Mouse (Mus musculus) embryonic facial prominence, embryonic 10.5 days (tissue): ENCODE data around the gene Aplnr. TPM values are rescaled to one million over a fixed set of nuclear protein-coding genes. Genes with fewer than 3 reads are reported as not detected.

Experiments used
- DNase-seq: peaks from one replicate; pipeline ENCODE4 v3.0.0-alpha.2; 2017; ENCODE audit warnings: low spot score
- H3K27ac ChIP-seq: fragments of 300-500 bp; sonication (generic); replicated peaks from 2 replicates; pipeline ENCODE4 v1.5.1; 2016; ENCODE audit warnings: mild to moderate bottlenecking
- H3K27me3 ChIP-seq: fragments of 300-500 bp; sonication (generic); replicated peaks from 2 replicates; pipeline ENCODE4 v1.6.1; 2016; ENCODE audit warnings: low read depth, mild to moderate bottlenecking; ENCODE audit not compliant: poor library complexity, severe bottlenecking
- H3K36me3 ChIP-seq: fragments of 300-500 bp; sonication (generic); replicated peaks from 2 replicates; pipeline ENCODE4 v1.6.1; 2016; ENCODE audit warnings: mild to moderate bottlenecking, moderate library complexity
- H3K4me1 ChIP-seq: fragments of 300-500 bp; sonication (generic); 2 replicates; pipeline ENCODE4 v1.6.1; 2016
- H3K4me3 ChIP-seq: fragments of 300-500 bp; sonication (generic); 2 replicates; pipeline ENCODE4 v1.5.1; 2016; ENCODE audit warnings: mild to moderate bottlenecking, moderate library complexity
- H3K9me3 ChIP-seq: fragments of 300-500 bp; sonication (generic); 2 replicates; pipeline ENCODE4 v1.6.1; 2016; ENCODE audit warnings: mild to moderate bottlenecking
- WGBS: fragments of 180-500 bp; shearing (Covaris S2); methylation state at CpG from one replicate; pipeline ENCODE4 v1.1.7; 2016; 5-methylcytosine and 5-hydroxymethylcytosine counted together
- polyA plus RNA-seq: library from polyadenylated mRNA; unstranded; fragments of >200 nt; fragmentation: Nextera tagmentation; extraction: Ambion mirVana; gene quantifications from 2 replicates; pipeline ENCODE4 v1.2.1, GENCODE M21; 2016

Aplnr gene
- polyA plus RNA-seq, 1 experiment from 2014 or later: 40.2 TPM

DNA sequence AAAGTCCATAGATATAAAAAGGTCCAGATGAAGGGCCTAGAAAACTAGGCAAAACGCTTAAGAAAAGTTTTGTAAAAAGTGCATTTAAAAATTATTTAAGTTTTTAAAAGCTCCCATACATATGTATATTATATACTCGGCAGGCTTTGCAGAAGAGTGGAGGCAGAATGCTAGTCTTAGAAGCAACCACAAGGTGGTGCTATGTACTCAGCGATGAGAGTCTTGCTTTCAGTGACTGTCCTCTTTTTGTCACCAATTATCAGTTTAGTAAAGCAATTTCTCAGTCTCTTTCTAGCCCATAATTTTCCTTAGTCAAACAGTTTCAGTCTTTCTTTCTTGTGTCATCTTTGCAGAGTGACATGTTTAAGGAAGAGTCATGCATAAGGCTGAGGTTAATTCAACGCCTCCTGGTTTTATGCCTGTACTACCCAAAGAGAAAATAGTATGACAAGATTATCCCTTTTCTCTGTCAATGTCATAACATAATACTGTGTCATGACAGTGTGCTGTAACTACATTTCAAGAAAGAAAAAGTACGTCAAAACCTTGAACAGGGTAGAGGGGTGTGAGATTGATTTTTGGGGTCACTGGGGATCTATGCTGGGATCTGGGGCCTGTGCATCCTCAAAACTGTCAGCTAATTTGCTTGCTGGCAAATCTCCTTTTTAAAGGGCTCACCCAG is 12.7 kb upstream of the Aplnr start:
- Histone ChIP-seq H3K27ac (no peak overlapping the region), H3K9me3 (no peaks in the 10 kb centered on the region), H3K4me1 (no peaks in the 10 kb centered on the region), H3K4me3 (no peak overlapping the region), H3K27me3 (no peaks in the 10 kb centered on the region), H3K36me3 (no peaks in the 10 kb centered on the region)
- WGBS: 32% methylated on average over 5 of the region's 5 CpGs
- DNase-seq: peak; percentile 30

DNA sequence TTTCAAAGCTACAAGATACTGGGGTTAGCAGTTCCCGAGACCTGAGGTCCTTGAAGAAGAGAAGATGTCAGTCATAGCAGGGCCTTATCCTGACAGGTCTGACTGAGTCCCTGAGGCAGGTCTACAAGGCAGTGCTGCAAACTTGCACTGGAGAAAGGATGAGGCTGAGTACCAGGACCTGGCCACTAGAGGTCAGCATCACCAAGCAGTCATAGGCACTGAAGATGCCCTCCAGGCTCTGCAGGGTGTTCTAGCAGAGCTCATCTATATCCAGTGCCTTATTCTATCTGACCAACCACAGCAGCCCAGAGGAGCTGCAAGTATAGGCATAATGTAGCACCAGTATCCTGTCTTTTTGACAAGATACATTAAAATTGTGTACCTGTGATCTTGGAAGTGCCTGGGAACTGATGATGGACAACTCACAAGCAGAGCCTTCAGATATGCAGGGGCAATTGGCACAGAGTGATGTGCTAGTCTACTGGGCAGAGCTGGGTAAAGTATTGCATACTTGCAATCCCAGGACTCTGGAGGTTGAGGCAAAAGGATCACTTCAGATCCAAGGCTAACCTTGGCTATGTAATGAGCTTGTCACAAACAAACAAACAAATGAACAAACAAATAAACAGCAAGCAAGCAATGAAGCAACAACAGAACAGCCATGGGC is 12.0 kb upstream of the Aplnr start:
- H3K9me3 ChIP-seq: no peaks in the 10 kb centered on the region
- H3K4me1 ChIP-seq: no peaks in the 10 kb centered on the region
- no peaks in the 10 kb centered on the region for H3K27me3 ChIP-seq
- no peak overlapping the region for H3K4me3 ChIP-seq
- DNase-seq: peak; percentile 76
- no peak overlapping the region for H3K27ac ChIP-seq
- 52% methylated on average over 1 of the region's 1 CpGs for WGBS
- H3K36me3 ChIP-seq: no peaks in the 10 kb centered on the region

DNA sequence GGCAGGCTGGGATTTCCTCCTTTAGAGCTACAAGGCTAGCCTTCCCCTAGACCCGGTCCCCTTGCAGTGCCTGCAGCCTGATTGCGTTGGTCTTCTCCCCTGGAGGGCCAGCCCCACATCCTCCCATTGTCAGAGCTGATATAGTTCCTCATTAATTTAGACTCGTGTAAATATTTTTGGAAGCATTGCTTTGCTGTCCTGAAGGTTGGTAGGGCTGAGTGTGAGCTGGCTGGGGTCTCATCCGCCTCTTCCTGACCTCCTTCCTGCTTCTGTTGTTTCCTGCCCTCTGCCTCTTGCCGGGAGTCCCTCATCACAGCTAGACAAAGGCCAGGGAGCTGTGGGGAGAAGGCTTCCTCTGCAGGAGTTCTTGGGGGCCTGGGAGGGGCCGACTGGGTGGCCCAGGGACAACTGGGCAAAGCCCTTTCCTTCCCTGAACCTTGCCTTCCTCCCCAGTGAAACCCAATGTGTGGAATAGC is 6.5 kb upstream of the Aplnr start:
- no peak for DNase-seq
- Histone ChIP-seq H3K4me3 (no peak overlapping the region), H3K27ac (peak overlapping the region; percentile 52; the same call in 1 of the 2 replicates), H3K4me1 (peaks cover 18% of the 10 kb centered on the region), H3K36me3 (no peaks in the 10 kb centered on the region), H3K27me3 (no peaks in the 10 kb centered on the region), H3K9me3 (no peaks in the 10 kb centered on the region)
- WGBS: 53% methylated on average over 6 of the region's 6 CpGs

DNA sequence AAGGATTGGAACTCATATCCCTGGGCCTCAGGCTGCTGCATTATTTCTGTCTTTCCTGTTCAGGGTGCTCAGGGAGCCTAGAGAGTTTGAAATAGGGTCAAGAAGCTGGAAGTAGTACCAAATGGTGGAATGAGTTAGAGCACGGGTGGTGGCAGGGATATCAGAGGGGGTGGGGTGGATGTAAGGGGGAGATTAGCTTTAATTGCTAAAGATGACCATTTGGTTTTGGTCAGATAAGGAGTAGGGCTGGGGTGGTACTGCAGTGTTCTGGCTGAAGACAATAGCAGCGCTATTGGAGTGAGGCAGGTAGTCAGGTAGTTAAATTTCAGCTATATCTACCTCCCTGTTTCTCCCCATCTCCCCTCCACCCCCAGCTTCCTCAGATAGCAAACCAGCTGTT is 4.8 kb upstream of the Aplnr start:
- no peaks in the 10 kb centered on the region for H3K9me3 ChIP-seq
- H3K27me3 ChIP-seq: no peaks in the 10 kb centered on the region
- 22% methylated on average over 2 of the region's 2 CpGs for WGBS
- peaks cover 24% of the 10 kb centered on the region for H3K4me1 ChIP-seq
- DNase-seq: no peak
- no peaks in the 10 kb centered on the region for H3K36me3 ChIP-seq
- H3K4me3 ChIP-seq: no peak overlapping the region
- 0 out of 2 replicates have a peak overlapping the region, but pooled peaks have one; percentile 35 for H3K27ac ChIP-seq

DNA sequence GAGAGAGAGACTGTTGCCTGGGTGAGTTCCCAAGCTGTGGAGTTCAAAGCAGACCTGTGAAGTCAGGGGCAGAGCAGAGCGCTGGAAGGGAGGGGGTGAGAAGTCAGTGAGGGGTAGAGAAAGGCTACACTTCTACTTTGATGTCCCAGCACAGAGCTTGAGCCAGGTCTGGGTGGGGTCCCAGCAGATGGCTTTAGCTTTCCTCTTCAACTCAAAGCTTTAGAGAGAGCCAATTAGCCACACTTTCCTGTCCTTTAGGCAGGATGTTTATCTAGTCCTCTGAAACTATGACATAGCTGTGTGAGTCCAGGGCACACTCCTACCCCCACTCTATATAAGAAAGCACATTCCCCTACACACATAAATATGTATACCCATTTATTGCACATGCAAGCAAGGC is 4.3 kb upstream of the Aplnr start:
- Histone ChIP-seq H3K4me1 (peaks cover 27% of the 10 kb centered on the region), H3K27me3 (no peaks in the 10 kb centered on the region), H3K9me3 (no peaks in the 10 kb centered on the region), H3K4me3 (no peak overlapping the region), H3K36me3 (no peaks in the 10 kb centered on the region), H3K27ac (0 out of 2 replicates have a peak overlapping the region, but pooled peaks have one; percentile 35)
- DNase-seq: no peak
- WGBS: 12% methylated on average over 1 of the region's 1 CpGs

DNA sequence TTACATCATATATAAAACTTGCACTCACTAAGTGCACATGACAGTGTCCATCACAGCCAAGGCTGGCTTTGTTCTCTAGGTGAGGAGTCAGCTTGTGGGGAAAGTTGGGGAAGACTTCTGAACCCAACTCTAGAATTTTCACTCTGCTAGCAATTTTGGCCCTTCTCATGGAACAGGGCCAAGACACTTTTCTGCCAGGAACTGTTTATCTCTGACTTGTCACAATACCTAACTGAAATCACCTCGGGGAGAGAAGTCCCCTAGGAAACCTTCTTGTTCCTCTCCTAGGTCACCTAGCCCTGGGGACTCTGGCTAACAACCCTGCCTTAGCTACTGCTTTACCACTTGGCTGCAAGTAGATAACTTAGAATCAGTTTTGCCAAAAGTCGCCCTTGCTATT is 3.8 kb upstream of the Aplnr start:
- Histone ChIP-seq H3K4me1 (peaks cover 27% of the 10 kb centered on the region), H3K4me3 (no peak overlapping the region)

DNA sequence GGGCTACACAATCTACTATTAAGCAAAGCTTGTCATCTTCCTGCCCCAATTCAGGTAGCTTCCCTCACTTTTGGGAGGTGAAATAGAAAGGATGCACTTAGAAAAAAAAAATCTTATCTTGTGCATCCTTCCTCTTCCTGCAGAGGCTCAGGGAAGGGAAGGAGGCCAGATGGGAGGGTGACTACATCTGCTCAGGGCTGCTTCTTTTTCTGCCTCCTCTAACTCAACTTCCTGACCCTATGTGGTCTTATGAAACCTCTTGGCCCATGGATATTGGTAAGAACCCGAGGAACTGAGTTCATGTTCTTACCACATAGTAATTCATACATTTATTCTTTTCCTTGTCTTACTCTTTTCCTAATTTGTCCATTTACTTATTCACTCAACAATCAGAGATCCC is 926 bp upstream of the Aplnr start:
- no peak overlapping the region for H3K4me3 ChIP-seq
- H3K4me1 ChIP-seq: peaks cover 27% of the 10 kb centered on the region
- H3K36me3 ChIP-seq: no peaks in the 10 kb centered on the region
- H3K9me3 ChIP-seq: no peaks in the 10 kb centered on the region
- DNase-seq: no peak
- 50% methylated on average over 1 of the region's 1 CpGs for WGBS
- H3K27me3 ChIP-seq: no peaks in the 10 kb centered on the region
- H3K27ac ChIP-seq: no peak overlapping the region

More for the DNA sequence above, 3.8 kb upstream of the Aplnr start:
- no peak for DNase-seq
- 66% methylated on average over 2 of the region's 2 CpGs for WGBS
- no peaks in the 10 kb centered on the region for H3K27me3 ChIP-seq
- H3K27ac ChIP-seq: no peak overlapping the region
- H3K9me3 ChIP-seq: no peaks in the 10 kb centered on the region
- H3K36me3 ChIP-seq: no peaks in the 10 kb centered on the region

DNA sequence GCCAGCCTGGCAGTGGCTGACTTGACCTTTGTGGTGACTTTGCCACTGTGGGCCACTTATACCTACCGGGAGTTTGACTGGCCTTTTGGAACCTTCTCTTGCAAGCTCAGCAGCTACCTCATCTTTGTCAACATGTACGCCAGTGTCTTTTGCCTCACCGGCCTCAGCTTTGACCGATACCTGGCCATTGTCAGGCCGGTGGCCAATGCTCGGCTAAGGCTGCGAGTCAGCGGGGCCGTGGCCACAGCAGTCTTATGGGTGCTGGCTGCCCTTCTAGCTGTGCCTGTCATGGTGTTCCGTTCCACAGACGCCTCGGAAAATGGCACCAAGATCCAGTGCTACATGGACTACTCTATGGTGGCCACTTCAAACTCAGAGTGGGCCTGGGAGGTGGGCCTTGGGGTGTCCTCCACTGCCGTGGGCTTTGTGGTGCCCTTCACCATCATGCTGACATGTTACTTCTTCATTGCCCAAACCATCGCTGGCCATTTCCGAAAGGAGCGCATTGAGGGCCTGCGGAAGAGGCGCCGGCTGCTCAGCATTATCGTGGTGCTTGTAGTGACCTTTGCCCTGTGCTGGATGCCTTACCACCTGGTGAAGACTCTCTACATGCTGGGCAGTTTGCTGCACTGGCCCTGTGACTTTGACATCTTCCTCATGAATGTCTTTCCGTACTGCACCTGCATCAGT is 951 bp downstream of the Aplnr start:
- peak overlapping the region; percentile 36 for H3K4me3 ChIP-seq
- no peaks in the 10 kb centered on the region for H3K36me3 ChIP-seq
- peak overlapping the region; percentile 10; the same call in 1 of the 2 replicates for H3K27ac ChIP-seq
- 86% methylated on average over 21 of the region's 21 CpGs for WGBS
- no peaks in the 10 kb centered on the region for H3K9me3 ChIP-seq
- H3K27me3 ChIP-seq: no peaks in the 10 kb centered on the region
- no peak for DNase-seq
- peaks cover 10% of the 10 kb centered on the region for H3K4me1 ChIP-seq

DNA sequence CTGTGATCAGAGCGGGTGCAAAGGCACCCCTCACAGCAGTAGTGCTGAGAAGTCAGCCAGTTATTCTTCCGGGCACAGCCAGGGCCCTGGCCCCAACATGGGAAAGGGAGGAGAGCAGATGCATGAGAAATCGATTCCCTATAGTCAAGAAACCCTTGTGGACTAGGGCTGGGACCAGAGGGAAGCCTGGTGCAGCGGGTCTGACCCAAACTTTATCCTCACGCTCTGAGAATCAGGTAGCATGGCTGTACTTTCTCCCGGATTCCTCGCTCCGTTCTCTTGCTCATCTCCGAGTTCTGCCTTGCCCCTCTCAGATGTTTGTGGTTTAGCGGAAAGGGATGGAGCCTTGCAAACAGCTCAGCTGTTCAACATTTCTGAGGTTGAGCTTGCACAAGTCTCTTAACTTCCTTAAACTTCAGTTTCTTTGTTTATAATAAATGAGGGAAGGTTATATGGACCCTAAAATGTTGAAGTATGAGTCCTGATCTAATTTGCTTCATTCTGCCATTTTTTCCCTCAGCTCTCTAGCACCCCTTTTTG is 1.6 kb downstream of the Aplnr start:
- no peak overlapping the region; the same call in 1 of the 2 replicates for H3K27ac ChIP-seq
- peaks cover 10% of the 10 kb centered on the region for H3K4me1 ChIP-seq
- H3K9me3 ChIP-seq: no peaks in the 10 kb centered on the region
- no peaks in the 10 kb centered on the region for H3K27me3 ChIP-seq
- H3K4me3 ChIP-seq: peak overlapping the region; percentile 36; the same call in 1 of the 2 replicates
- no peaks in the 10 kb centered on the region for H3K36me3 ChIP-seq
- DNase-seq: no peak
- WGBS: 68% methylated on average over 10 of the region's 10 CpGs

DNA sequence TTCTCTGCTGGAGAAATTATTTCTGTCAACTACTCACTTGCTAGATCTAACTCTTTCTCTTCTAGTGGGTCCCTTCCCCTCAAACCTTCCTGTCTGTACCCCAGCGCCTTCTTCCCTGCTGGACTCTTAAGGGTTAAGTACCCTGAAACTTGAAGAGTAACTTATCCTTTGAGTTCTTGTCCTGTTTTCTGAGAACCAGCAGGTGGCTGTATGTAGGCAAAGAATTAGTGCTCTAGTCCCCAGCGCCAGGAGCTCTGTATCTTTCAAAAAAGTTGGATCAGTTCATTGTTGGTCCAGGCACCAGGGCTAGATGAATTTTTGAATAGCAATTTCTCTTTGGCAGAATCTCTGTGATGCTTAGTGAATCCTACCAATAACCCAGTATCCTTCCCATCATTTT is 2.1 kb downstream of the Aplnr start:
- Histone ChIP-seq H3K27ac (no peak overlapping the region), H3K27me3 (no peaks in the 10 kb centered on the region), H3K9me3 (no peaks in the 10 kb centered on the region), H3K4me3 (peak overlapping the region; percentile 36; the same call in 1 of the 2 replicates), H3K4me1 (peaks cover 10% of the 10 kb centered on the region), H3K36me3 (no peaks in the 10 kb centered on the region)
- 32% methylated on average over 2 of the region's 2 CpGs for WGBS
- DNase-seq: no peak

DNA sequence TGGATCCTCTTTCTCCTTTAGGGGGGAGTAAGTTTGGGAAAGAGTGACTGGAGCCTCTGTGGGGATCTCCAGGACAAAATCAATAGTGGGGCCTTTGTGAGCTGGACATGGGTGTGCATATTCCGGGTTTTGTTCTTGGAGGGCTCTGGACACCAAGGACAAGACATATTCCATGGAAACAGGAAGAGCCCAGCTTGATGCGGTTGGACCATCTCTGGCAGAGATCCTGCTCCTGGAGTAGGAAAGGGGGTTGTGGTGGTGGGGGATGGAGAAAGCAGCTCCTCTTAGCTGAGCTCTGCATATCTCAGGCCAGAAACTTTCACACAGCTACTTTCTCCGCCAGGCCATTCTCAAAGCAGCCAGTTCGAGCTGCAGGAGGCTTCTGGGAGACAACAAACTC is 3.4 kb downstream of the Aplnr start:
- no peak for DNase-seq
- WGBS: 65% methylated on average over 4 of the region's 4 CpGs
- H3K4me1 ChIP-seq: peaks cover 10% of the 10 kb centered on the region
- peak overlapping the region; percentile 36; the same call in 1 of the 2 replicates for H3K4me3 ChIP-seq
- no peaks in the 10 kb centered on the region for H3K27me3 ChIP-seq
- no peaks in the 10 kb centered on the region for H3K9me3 ChIP-seq
- H3K36me3 ChIP-seq: no peaks in the 10 kb centered on the region
- H3K27ac ChIP-seq: no peak overlapping the region

DNA sequence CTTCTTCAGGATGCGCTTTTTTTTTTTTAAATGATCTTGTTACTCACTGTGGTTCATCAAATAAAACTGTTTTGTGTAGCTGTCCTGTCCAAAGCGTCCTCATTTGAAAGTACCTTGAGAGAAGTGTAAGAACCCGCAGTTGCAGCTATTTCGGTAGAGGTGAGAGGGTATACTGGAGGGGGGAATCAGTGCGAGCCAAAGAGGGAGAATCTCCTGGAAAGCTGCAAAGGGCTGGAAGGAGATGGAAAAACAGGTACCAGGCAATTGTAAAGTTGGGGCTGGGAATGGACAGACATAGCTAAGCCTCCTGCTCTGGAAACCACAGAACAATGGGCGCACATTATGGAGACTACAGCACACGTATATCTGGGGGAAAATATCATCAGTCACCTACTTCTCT is 3.8 kb downstream of the Aplnr start:
- no peak overlapping the region for H3K27ac ChIP-seq
- H3K9me3 ChIP-seq: no peaks in the 10 kb centered on the region
- WGBS: 76% methylated on average over 7 of the region's 7 CpGs
- H3K4me1 ChIP-seq: peaks cover 10% of the 10 kb centered on the region
- DNase-seq: no peak
- no peaks in the 10 kb centered on the region for H3K27me3 ChIP-seq
- no peaks in the 10 kb centered on the region for H3K36me3 ChIP-seq
- H3K4me3 ChIP-seq: peak overlapping the region; percentile 36; the same call in 1 of the 2 replicates
